Mouse (Mus musculus): Measurements from ENCODE around the gene Ly6g6f. TPM values are rescaled to one million over a fixed set of nuclear protein-coding genes. Genes with fewer than 3 reads are reported as not detected.
A peak's percentile ranks its signal among the peaks of the same experiment; 100 is the strongest.
"Not testable (repeated sequence)": the region's sequence is repeated elsewhere in the genome, so short reads cannot be mapped to it uniquely, and the experiment has no call there.

Ly6g6f gene
- not detected in 2 replicates for total RNA-seq (2014; fragmentation: Nextera tagmentation)
- not detected in 2 replicates for total RNA-seq (2017)

DNA sequence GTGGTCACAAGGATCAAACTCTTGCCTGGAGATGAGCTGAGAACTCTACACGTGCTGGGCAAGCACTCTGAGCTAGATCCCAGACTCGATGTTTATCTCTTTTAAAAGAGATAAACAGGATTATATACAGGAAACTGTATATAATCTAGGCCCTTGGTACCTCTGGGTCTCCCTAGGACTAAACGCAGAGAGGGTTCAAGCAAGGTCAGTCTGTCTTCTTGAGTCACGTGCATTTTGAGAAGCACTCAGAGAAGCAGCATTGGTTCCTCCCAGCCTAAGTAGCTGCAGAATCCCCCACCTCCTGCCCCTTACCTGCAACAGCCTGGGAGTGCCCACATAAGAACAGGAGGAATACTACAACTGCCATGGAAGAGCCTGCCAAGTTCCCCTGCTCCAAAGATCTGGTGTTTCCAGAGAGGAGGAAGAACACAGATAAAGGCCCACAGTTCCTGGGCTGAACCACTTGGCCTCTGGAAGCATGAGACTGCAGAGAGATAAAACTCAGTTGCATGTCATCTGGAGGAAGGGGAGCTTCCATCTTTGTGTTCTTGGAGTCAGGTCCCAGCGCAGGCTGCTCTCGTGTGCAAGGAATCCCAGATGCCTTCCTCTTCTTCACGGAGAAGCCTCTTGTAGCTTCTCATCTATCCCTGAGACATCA is at the start of gene Ly6g6f:
Gene Ly6g6f (minus strand): TSS at position 403 of the 658 bp plus-strand sequence.
- ATAC-seq (replicated peaks; ENCODE audit: low FRiP score, low TSS enrichment, poor library complexity, severe bottlenecking) = no peak

DNA sequence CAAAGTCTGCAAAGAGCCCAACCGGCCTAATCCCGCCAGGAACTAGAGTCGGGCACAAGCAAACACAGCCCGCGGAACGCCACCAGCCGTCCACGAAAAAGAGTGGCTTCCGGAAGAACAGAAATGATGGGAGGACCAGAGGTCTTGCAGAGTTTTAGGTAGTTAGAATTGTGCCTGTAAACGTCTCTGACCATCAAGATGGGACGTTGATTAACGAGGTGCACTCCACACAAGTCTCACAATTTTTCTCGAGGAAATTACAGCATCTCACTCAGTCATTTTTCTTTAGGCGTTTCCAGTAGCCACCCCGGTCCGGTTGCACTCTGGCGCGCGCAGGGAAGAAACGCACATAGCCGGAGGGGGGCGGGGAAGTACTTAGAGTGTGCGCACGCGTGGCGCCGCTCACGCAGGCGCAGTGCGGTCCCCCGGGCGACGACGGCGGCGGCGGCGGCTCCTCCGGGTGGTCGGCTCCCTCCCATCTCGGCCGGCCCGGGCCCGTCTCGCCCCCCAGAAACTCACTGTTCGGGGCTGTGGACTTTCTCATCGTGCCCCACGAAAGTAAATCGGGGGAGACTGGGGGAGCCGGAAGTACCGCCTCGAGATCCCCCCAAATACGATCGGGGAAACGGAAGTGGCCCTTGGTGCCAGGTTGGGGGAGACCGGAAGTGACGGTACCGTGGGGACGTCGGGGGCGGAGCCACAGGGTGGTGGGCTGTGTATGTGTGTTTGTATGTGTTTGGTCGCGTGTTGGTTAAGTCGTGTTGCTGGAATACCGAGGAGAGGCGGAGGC is 49.6 kb upstream of the Ly6g6f start, which contains the start of gene Bag6:
Gene Bag6 (plus strand): TSS at position 378 of the 790 bp plus-strand sequence.
- peak; percentile 77 for ATAC-seq (replicated peaks; ENCODE audit: low FRiP score, low TSS enrichment, poor library complexity, severe bottlenecking)

DNA sequence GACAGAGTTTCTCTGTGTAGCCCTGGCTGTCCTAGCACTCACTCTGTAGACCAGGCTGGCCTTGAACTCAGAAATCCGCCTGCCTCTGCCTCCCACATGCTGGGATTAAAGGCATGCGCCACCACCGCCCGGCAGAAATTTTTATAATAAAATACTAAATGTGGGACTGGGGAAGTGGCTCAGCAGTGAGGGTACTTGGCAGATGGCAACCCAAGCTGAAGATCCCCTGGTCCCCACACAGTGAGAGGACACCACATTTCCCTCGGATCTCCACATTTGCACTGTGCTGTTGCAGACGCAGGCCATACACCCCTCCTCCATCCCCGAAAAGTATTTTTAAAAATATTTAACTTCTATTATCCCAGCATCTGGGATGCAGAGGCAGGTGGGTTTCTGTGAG is 48.1 kb upstream of the Ly6g6f start:
- ATAC-seq (replicated peaks; ENCODE audit: low FRiP score, low TSS enrichment, poor library complexity, severe bottlenecking) = no peak

DNA sequence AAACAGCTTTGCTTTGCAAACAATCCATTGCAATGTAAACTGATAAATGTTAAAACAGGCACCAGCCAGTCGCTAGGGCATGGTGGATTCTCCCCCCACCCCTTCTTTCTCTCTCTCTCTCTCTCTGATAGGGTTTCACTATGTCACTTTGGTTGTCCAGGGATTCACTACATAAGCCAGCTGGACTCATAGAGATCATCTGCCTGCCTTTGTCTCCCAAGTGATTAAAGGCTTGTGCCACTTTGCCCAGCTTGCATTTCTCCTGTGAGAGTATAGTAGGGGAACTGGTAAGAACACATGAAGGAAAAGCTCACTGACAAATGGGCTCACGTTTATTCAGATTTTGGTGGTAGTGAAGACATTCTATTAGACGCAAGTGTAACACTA is 46.8 kb upstream of the Ly6g6f start:
- ATAC-seq (replicated peaks; ENCODE audit: low FRiP score, low TSS enrichment, poor library complexity, severe bottlenecking) = no peak

DNA sequence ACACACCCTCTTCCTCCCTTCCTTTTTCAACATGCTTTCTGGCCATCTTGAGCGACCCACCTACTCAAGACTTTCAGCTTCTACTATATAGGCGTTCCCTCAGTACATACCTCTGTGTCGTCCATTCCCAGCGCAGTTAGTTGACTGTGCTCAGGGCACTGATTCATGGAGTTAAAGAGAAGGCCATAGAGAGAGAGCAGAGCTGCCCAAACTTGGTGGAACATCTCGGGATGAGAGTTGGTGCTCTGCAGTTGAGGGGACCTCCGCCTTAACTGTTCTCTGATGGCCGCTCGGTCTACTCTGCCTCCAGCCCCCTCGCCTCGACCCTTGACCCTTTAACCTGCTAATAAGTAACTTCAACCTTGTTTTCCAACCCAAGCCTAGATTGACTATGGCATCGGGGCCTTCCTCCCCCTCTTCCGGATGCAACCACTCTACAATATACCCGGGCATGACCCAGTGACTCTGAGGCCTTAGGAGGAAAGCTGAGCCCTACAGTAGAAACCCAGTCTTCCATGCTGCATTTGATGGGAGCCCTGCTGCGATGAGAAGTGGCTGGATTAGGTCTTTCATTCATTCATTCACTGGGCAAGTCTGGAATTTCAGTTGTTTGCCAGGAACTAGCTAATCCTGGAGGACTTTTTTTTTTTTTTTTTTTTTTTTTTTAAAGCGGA is 46.2 kb upstream of the Ly6g6f start, which contains the start of gene Apom:
Gene Apom (minus strand): TSS at position 551 of the 674 bp plus-strand sequence.
- ATAC-seq (replicated peaks; ENCODE audit: low FRiP score, low TSS enrichment, poor library complexity, severe bottlenecking) = no peak

DNA sequence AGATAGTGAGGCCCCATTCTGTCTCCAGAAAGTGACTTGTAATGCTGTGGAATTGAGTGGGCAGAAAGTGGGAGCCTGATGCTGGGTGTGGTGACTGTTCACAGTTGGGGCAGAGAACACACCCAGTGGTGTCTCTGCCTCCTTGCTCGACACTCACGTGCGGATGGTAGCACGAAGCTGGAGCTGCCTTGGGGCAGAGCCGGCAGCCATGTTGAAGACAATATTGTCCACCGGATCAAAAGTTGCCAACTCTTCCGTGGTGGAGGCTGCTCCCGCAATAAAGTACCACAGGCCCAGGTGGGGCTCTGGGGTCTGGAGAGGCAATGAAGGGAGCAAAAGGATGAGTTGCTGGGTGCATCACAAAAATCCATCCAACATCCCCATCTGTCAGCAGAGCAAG is 45.6 kb upstream of the Ly6g6f start:
- no peak for ATAC-seq (replicated peaks; ENCODE audit: low FRiP score, low TSS enrichment, poor library complexity, severe bottlenecking)

DNA sequence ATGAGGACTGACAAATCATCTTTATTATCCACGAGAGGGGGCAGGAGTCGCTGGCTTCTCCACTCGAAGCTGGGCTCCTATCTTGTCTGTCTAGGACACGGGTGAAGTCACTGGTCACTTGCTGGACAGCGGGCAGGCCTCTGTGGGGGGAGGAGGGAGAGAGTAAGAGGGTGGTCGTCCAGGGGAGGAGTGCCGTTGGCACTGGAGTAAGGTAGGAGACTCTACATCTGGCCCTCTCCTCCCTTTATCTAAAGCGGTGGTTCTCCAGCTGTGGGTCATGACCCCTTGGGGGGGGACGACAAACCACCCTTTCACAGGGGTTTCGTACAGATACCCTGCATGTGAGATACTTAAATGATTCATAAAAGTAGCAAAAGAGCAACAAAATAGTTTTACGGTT is 43.6 kb upstream of the Ly6g6f start:
- ATAC-seq (replicated peaks; ENCODE audit: low FRiP score, low TSS enrichment, poor library complexity, severe bottlenecking) = no peak

DNA sequence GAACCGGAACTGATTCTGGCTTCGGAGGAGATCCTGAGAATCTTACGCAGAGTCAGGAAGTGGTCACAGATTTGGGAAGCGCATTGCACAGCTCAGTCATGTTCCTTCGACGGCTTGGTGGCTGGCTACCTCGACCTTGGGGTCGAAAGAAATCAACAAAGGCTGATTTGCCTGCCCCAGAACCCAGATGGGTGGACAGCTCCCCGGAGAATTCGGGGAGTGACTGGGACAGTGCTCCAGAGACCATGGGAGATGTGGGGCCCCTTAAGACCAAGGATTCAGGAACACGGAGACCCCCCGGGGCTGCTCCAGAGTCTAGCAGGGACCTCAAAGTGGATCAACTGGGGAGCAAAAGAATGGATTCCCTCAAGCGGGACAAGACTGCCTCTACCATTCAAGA is 41.6 kb upstream of the Ly6g6f start:
- ATAC-seq (replicated peaks; ENCODE audit: low FRiP score, low TSS enrichment, poor library complexity, severe bottlenecking) = no peak

DNA sequence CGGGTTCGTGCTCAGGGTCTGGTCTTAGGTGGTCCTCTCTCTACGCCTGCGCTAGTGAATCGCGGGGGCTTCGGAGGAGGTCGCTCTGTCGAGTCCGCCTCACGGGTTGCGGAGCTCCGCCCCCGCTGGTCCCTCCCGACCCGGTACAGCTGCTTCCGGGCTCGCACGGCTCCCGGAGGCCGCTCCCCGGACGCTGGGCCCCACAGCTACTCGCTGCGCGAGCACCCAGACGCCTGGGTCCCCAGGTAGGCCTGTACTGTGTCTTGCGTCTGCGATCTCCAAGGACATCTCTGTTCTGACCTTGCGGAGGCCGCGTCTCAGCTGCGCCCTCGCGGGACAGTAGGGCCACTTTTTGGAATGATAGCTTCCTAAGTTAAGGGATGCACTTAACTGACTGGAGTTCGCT is 40.8 kb upstream of the Ly6g6f start, which contains the start of gene D17H6S53E:
Gene D17H6S53E (plus strand): TSS at position 168 of the 406 bp plus-strand sequence.
- peak; percentile 43 for ATAC-seq (replicated peaks; ENCODE audit: low FRiP score, low TSS enrichment, poor library complexity, severe bottlenecking)

DNA sequence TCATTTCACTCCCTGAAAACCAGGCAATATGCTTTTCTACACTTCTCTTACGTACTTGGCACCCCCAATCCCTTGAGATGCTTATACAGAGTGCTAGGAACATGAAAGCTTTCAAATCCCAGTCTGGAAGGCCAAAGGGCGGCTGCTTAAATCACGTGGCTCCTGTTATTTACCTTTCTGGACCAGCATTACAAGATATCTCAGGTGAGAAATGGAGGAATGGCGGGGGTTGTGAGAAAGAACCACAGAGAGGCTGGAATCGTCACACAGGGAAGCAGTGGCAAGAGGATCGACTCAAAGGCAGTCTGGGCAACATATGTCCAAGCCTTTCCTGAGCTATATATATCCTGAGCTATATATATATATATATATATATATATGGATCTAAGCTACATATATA is 40.2 kb upstream of the Ly6g6f start:
- ATAC-seq (replicated peaks; ENCODE audit: low FRiP score, low TSS enrichment, poor library complexity, severe bottlenecking) = no peak

DNA sequence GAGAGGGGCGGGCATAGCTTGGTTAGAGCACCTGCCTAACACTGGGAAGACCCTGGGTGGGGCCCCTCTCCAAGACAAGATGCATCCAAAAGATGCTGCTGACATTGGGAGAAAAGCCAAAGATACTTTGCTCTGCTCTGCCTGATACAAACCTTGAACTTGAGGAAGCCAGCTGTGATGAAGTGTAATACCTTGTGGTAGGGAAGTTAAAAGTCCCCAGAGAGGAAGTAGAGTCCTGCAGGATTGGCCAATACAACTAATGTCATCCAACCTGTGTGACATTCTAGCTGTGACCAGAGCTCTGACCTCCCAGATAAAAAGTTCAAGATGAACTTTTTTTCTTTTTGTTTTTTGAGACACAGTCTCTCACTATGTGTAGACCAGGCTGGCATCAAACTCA is 39.7 kb upstream of the Ly6g6f start:
- no peak for ATAC-seq (replicated peaks; ENCODE audit: low FRiP score, low TSS enrichment, poor library complexity, severe bottlenecking)

DNA sequence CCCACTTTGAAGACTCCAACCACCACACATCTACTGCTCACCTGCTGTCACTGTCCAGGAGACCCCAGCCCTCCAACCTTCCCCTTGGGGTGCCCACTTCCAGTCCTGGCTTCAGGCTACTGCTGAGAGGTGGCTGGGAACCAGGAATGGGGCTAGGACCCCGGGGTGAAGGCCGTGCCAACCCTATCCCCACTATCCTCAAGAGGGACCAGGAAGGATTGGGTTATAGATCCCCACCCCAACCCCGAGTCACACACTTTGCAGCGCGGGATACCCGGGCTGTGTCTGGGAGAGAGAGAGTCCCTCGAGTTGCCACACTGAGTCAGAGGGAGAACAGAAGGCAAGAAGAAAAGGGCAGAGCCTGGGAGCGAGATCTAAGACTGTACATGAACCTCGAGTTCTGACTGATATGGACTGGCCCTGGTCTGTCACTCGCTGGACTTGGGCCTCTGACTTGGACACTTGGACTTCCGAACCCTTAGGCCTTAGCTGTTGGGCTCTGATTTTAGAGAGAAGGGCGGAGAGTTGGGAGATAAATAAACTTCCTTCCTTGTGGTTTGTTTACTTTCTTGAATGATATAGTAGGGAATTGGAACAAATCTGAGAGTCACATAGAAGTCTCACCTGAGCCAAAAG is 39.0 kb upstream of the Ly6g6f start:
- not testable (repeated sequence) for ATAC-seq (replicated peaks; ENCODE audit: low FRiP score, low TSS enrichment, poor library complexity, severe bottlenecking)

DNA sequence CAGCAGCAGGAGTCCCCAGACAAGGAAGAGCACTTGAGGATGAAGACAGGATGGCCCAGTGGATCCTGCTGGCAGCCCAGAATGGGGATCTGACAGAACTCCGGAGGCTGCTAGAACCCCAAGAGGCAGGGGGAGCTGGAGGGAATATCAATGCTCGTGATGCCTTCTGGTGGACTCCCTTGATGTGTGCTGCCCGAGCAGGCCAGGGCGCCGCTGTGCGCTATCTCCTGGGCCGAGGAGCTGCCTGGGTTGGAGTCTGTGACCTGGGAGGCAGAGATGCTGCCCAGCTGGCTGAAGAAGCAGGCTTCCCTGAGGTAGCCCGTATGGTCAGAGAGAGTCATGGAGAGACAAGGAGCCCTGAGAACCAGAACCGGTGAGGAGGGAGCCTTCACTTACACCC is 37.9 kb upstream of the Ly6g6f start:
- ATAC-seq (replicated peaks; ENCODE audit: low FRiP score, low TSS enrichment, poor library complexity, severe bottlenecking) = not testable (repeated sequence)

DNA sequence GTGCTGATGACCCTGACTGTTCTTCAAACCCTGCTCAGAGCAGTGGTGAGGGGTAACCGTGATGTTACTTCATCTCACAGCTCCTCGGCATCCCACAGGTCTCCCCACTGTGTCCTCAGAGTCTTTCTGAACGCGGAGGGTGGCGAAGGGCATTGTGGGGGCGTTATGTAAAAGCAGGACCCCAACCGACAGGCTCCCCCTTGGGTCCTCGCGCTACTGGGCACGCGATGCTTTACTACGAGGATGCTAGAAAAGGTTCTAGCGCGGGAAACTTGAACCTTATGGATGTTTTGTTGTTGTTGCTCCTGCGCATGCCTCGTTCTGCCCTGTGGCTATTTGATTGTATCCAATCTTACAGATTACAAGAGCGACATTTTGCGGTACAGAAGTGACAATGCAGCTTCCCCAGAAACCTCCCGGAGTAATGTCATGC is 36.5 kb upstream of the Ly6g6f start, which contains the start of gene Csnk2b:
Gene Csnk2b (minus strand): TSS at position 183 of the 433 bp plus-strand sequence.
- peak; percentile 13 for ATAC-seq (replicated peaks; ENCODE audit: low FRiP score, low TSS enrichment, poor library complexity, severe bottlenecking)

DNA sequence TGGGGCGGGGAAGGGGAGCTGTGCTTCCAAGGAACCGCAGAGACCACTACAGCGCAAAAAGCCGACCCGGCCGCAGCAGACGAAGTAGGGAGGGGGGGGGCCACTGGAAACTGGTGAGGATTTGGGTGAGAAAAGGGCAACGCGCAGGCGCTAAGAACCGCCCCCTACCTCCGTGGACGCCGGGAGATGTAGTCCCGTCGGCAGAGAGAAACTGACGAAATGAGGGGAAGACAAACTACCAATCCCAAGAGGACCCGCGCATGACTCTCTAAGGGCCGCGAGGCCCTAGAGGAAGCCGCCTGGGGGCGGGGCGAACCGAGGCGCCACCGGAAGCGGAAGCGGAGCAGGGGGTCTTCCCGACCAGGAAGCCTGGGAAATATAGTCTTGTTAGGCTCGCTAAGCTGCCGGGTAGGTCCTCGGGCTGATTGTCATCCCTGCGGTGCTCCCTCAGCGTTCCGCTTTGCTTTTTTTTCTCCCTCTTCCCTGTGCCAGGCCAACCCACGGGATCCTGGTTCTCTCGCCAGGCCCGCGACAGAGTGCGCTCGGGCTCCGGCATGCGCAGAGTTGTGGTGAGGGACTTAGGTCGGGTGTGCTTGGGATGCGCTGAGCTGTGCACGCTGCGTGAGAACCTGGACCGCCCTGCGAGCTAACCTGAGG is 35.9 kb upstream of the Ly6g6f start, which contains the start of gene Gpank1:
Gene Gpank1 (plus strand): TSS at position 313 of the 657 bp plus-strand sequence.
- peak; percentile 89 for ATAC-seq (replicated peaks; ENCODE audit: low FRiP score, low TSS enrichment, poor library complexity, severe bottlenecking)

DNA sequence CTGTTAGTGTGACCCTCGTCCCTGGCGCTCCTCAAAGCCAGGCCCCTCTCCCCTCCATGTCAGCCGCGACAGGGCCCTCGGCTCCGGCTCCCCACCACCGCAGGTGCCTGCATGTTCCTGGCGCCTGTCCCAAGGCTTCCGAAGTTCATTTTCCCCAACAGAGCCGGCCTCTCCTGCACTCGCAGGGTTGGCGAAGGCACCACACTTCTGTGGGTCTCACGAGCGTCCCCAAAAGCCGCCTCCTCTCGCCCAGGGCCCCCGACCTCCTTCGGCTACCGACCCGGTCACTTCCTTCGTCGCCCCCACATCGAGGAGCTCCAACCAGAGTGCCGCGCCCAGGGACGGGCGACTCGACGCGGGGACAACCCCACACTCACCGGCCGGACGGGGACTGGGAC is 35.3 kb upstream of the Ly6g6f start:
- ATAC-seq (replicated peaks; ENCODE audit: low FRiP score, low TSS enrichment, poor library complexity, severe bottlenecking) = no peak; the same call in 1 of the 2 replicates

DNA sequence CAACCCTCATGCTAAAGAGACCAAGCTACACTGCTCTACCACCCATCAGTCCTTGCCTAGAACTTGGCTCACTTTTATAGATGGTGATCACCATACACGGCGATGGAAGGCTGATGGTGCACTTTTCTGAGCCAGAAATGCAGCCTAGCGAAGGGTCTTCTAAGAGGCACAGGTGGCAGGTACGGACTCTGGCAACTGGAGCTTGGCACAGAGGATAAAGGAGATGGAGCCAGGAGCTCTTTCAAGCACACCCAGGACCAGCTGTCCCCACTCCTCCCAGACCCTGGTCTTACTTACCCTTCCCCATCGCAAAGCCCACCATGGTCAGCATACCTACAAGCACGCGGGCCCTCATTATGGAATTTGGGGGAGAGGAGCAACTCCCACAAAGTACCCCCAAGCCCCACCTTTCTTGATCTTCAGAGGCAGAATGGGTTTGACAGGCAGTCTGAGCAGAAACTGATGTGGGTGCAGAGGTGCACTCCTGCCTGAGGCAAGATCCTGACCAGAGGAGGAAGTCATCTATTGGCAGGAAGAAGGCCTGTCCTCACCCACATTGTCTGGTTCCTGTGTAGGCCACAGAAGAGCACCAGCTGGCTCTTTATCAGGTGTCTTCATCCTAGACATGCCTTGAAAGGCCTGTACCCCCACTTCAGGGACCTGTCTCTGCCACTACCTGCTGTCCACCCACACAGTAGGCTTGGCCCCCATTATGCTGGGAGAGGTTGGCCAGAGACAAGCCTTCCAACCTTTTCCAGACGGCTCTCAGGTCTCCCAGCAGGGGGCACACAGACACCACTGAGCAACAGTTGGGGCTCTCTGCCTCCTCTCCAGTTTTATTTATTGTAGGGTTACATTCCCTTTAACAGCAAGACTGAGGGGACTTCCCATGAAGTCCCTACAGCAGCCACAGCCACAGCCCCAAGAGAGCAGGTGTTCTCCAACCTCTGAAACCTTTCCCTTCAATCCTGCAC is 29.9 kb upstream of the Ly6g6f start, which contains the start of gene Ly6g5b:
Gene Ly6g5b (minus strand): TSS at position 383 of the 974 bp plus-strand sequence.
- peak; percentile 58; the same call in 1 of the 2 replicates for ATAC-seq (replicated peaks; ENCODE audit: low FRiP score, low TSS enrichment, poor library complexity, severe bottlenecking)

DNA sequence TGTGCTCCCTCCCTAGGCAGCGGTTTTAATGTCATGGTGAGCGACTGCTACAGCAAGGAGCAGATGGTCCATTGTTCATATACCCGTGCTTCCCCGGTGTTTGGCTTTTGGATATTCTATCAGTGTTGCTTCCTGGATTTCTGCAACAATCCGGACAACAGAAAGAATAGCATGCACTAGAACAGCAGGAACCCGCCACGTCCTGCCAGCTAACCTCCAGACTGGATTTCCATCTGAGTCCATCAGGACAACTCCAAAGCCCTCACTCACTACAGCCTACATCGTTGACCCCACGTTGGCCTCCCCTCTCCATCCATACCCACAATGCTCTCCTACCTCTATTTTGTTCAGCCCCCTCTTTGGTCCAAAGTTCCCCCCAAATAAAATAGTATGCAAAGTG is 26.4 kb upstream of the Ly6g6f start:
- ATAC-seq (replicated peaks; ENCODE audit: low FRiP score, low TSS enrichment, poor library complexity, severe bottlenecking) = no peak

Measured in megakaryocyte-erythroid progenitor cell, adult 5-6 weeks (primary cell).